Mouse (Mus musculus) small intestine, adult 2 months (tissue): ENCODE data around the gene Acsbg2.

Source experiments
- CTCF ChIP-seq: fragments of 200-500 bp; IDR thresholded peaks from 2 replicates; pipeline ENCODE4 v1.5.1; 2012; ENCODE audit warnings: low read depth, mild to moderate bottlenecking, control low read depth, inconsistent platforms, low read length, moderate library complexity, mixed read lengths; ENCODE audit not compliant: insufficient replicate concordance, insufficient read length; ENCODE audit errors: extremely low read depth
- POLR2A ChIP-seq: fragments of 200-500 bp; IDR thresholded peaks from 2 replicates; pipeline ENCODE4 v1.6.1; 2012; ENCODE audit warnings: low read depth, mild to moderate bottlenecking, control low read depth, inconsistent platforms, low read length, moderate library complexity

GRCm38 (mm10) chr17:56872512-56872911, 1.7 kb downstream of the Acsbg2 start:
- TF ChIP-seq CTCF, result no peak
- TF ChIP-seq POLR2A, result no peak
